Mouse (Mus musculus): ENCODE data around the gene Srl. TPM values are rescaled to one million over a fixed set of nuclear protein-coding genes. Genes with fewer than 3 reads are reported as not detected.

Srl gene
- total and polyA plus RNA-seq, 2 experiments from 2014 or later, result 419 to 910 TPM

GRCm38 (mm10) chr16:4576873-4577272 lies 35.3 kb upstream of the Srl start:
- no peak overlapping the region for H3K27ac ChIP-seq (ENCODE audit: low read depth)
- no peak overlapping the region for H3K4me2 ChIP-seq (ENCODE audit: low read depth, low read length)
- no peak overlapping the region for H3K9ac ChIP-seq (replicated peaks; ENCODE audit: low read depth, low read length)
- TF ChIP-seq CTCF (IDR thresholded peaks at IDR 0.05; ENCODE audit: low read depth) (no peak), EP300 (IDR thresholded peaks at IDR 0.05; ENCODE audit: low read depth) (no peak)
- DNase-seq (ENCODE audit: low spot score) (no peak), ATAC-seq (ENCODE audit: insufficient read depth, low read depth) (no peak)
- H3K27me3 ChIP-seq (ENCODE audit: control insufficient read depth, insufficient read depth, low read length), result no peaks in the 10 kb centered on the region
- H3K4me1 ChIP-seq (ENCODE audit: control insufficient read depth, insufficient read depth), result no peaks in the 10 kb centered on the region
- 33% methylated on average over 2 of the region's 2 CpGs for WGBS
- no peak overlapping the region for H3K4me3 ChIP-seq (ENCODE audit: low read depth, low read length)
- no peaks in the 10 kb centered on the region for H3K9me3 ChIP-seq (replicated peaks; ENCODE audit: control insufficient read depth, low read length)
- no peaks in the 10 kb centered on the region for H3K36me3 ChIP-seq (replicated peaks; ENCODE audit: control insufficient read depth, insufficient read depth, low read length)

- WGBS, result 73% methylated on average over 2 of the region's 2 CpGs
These were observed 34.4 kb upstream of the Srl start for GRCm38 (mm10) chr16:4576038-4576437.

GRCm38 (mm10) chr16:4570737-4571136 lies 29.1 kb upstream of the Srl start:
- H3K9ac ChIP-seq (replicated peaks; ENCODE audit: low read depth, low read length), result no peak overlapping the region
- no peak for DNase-seq (ENCODE audit: low spot score)

More at GRCm38 (mm10) chr16:4576038-4576437, 34.4 kb upstream of the Srl start:
- no peak overlapping the region for H3K9ac ChIP-seq (replicated peaks; ENCODE audit: low read depth, low read length)
- no peak overlapping the region for H3K4me3 ChIP-seq (ENCODE audit: low read depth, low read length)
- no peaks in the 10 kb centered on the region for H3K4me1 ChIP-seq (ENCODE audit: control insufficient read depth, insufficient read depth)
- no peak overlapping the region for H3K27ac ChIP-seq (ENCODE audit: low read depth)
- DNase-seq (ENCODE audit: low spot score) (no peak), ATAC-seq (ENCODE audit: insufficient read depth, low read depth) (no peak)
- no peak overlapping the region for H3K4me2 ChIP-seq (ENCODE audit: low read depth, low read length)
- no peaks in the 10 kb centered on the region for H3K36me3 ChIP-seq (replicated peaks; ENCODE audit: control insufficient read depth, insufficient read depth, low read length)
- TF ChIP-seq EP300 (IDR thresholded peaks at IDR 0.05; ENCODE audit: low read depth) (no peak), CTCF (IDR thresholded peaks at IDR 0.05; ENCODE audit: low read depth) (no peak)
- no peaks in the 10 kb centered on the region for H3K27me3 ChIP-seq (ENCODE audit: control insufficient read depth, insufficient read depth, low read length)
- no peaks in the 10 kb centered on the region for H3K9me3 ChIP-seq (replicated peaks; ENCODE audit: control insufficient read depth, low read length)

GRCm38 (mm10) chr16:4567912-4568311 lies 26.3 kb upstream of the Srl start:
- no peaks in the 10 kb centered on the region for H3K4me1 ChIP-seq (ENCODE audit: control insufficient read depth, insufficient read depth)
- no peaks in the 10 kb centered on the region for H3K36me3 ChIP-seq (replicated peaks; ENCODE audit: control insufficient read depth, insufficient read depth, low read length)
- H3K27me3 ChIP-seq (ENCODE audit: control insufficient read depth, insufficient read depth, low read length), result no peaks in the 10 kb centered on the region
- 22% methylated on average over 4 of the region's 4 CpGs for WGBS
- H3K4me2 ChIP-seq (ENCODE audit: low read depth, low read length), result no peak overlapping the region
- peak; percentile 72 for DNase-seq (ENCODE audit: low spot score)
- no peaks in the 10 kb centered on the region for H3K9me3 ChIP-seq (replicated peaks; ENCODE audit: control insufficient read depth, low read length)
- ATAC-seq (ENCODE audit: insufficient read depth, low read depth), result peak; percentile 62
- no peak overlapping the region for H3K9ac ChIP-seq (replicated peaks; ENCODE audit: low read depth, low read length)
- TF ChIP-seq EP300 (IDR thresholded peaks at IDR 0.05; ENCODE audit: low read depth) (no peak), CTCF (IDR thresholded peaks at IDR 0.05; ENCODE audit: low read depth) (peak; percentile 94)
- no peak overlapping the region for H3K27ac ChIP-seq (ENCODE audit: low read depth)
- H3K4me3 ChIP-seq (ENCODE audit: low read depth, low read length), result no peak overlapping the region

More at GRCm38 (mm10) chr16:4570737-4571136, 29.1 kb upstream of the Srl start:
- no peak overlapping the region for H3K27ac ChIP-seq (ENCODE audit: low read depth)
- no peak for ATAC-seq (ENCODE audit: insufficient read depth, low read depth)
- H3K9me3 ChIP-seq (replicated peaks; ENCODE audit: control insufficient read depth, low read length), result no peaks in the 10 kb centered on the region
- H3K4me2 ChIP-seq (ENCODE audit: low read depth, low read length), result no peak overlapping the region
- no peaks in the 10 kb centered on the region for H3K27me3 ChIP-seq (ENCODE audit: control insufficient read depth, insufficient read depth, low read length)
- H3K4me3 ChIP-seq (ENCODE audit: low read depth, low read length), result no peak overlapping the region
- WGBS, result 76% methylated on average over 4 of the region's 4 CpGs
- TF ChIP-seq CTCF (IDR thresholded peaks at IDR 0.05; ENCODE audit: low read depth) (no peak), EP300 (IDR thresholded peaks at IDR 0.05; ENCODE audit: low read depth) (no peak)
- no peaks in the 10 kb centered on the region for H3K36me3 ChIP-seq (replicated peaks; ENCODE audit: control insufficient read depth, insufficient read depth, low read length)
- no peaks in the 10 kb centered on the region for H3K4me1 ChIP-seq (ENCODE audit: control insufficient read depth, insufficient read depth)

GRCm38 (mm10) chr16:4560145-4560952 lies 18.7 kb upstream of the Srl start:
- Histone ChIP-seq H3K9me3 (replicated peaks; ENCODE audit: control insufficient read depth, low read length) (no peaks in the 10 kb centered on the region), H3K4me3 (ENCODE audit: low read depth, low read length) (peak overlapping the region; percentile 85), H3K27ac (ENCODE audit: low read depth) (peak overlapping the region; percentile 78), H3K9ac (replicated peaks; ENCODE audit: low read depth, low read length) (peak overlapping the region; percentile 69), H3K4me1 (ENCODE audit: control insufficient read depth, insufficient read depth) (peaks cover 3% of the 10 kb centered on the region; the same call in 1 of the 2 replicates), H3K36me3 (replicated peaks; ENCODE audit: control insufficient read depth, insufficient read depth, low read length) (no peaks in the 10 kb centered on the region), H3K27me3 (ENCODE audit: control insufficient read depth, insufficient read depth, low read length) (no peaks in the 10 kb centered on the region), H3K4me2 (ENCODE audit: low read depth, low read length) (peak overlapping the region; percentile 100)
- ATAC-seq (ENCODE audit: insufficient read depth, low read depth) (peak; percentile 8; the same call in 1 of the 2 replicates), DNase-seq (ENCODE audit: low spot score) (no peak)
- WGBS, result 2% methylated on average over 40 of the region's 43 CpGs
- TF ChIP-seq CTCF (IDR thresholded peaks at IDR 0.05; ENCODE audit: low read depth) (peak; percentile 59), EP300 (IDR thresholded peaks at IDR 0.05; ENCODE audit: low read depth) (0 out of 2 replicates have a peak, but pooled peaks have one; percentile 38)

Data from heart, postnatal 0 days (tissue).